Mouse (Mus musculus) spleen, embryonic (tissue): ENCODE results near the gene Ptcra.

Experiments
- CTCF ChIA-PET: fragments of 350-600 bp; sonication (Branson Sonifier 250); formaldehyde crosslinking; loops from one replicate; lab custom pipeline; 2022; lab: Charles Lee

Ptcra gene

DNA sequence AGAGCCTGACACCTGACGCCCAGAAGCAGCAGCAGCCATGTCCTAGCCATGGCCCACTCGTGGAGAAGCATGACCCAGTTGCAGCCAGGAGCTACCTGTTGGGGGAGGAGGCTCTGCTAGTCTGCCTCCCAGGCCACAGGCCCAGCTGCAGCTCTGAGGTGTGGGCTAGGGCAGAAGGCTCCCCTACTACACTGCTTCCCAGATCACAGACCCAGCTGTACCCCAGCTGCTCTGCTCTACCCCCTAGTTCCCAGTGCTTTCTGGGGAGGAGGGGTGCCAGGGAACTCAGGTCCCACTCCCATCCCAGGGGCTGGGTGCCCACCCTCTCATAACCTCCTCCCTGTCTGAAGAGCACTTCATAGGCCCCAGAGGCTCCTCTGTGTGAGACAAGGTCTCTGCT is at the start of gene Ptcra:
Gene Ptcra, minus strand, starts transcription at position 169 of the 400 bp plus-strand sequence.
- CTCF ChIA-PET = no interaction called here

DNA sequence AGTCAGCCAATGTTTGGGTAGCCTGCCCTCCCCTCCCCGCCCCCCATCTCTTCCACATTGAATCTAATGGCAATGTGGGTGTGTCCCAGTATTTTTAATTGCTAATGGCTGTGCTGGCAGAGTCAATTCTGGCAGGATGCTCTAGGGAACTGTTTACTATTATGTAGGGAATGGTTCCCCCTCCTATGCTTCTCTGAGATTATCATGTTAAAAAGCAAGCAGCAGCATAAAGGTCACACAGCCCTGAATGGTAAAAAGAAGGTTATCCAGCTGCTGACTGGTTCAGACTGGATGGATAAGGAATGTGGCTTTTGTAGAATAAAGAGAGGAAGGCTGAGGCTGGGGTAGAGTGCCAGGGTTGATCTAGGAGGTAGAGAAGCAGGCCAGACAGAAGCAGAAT is 48.9 kb upstream of the Ptcra start:
- CTCF ChIA-PET = interaction anchor here (0.7 kb wide), 1 partner anchor 81 kb away, joined by 4 read pairs; no protein-coding TSS in a partner anchor

DNA sequence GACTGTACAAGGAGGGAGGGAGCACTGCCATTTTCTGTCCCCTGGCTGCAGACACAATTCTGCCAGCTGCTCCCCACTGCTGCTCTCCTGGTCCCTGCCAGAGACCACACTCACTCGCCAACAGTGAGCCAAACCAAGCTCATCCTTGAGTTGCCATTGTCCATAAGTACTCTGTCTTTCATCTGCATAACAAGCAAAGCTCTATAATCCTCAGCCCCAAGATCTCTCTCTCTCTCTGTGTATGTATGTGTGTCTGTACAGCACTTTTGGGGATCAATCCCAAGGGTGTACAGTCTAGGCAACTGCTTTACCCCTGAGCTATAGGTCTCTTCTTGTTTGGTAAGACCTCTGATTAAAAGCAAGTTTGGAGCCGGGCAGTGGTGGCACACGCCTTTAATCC is 47.2 kb upstream of the Ptcra start:
- CTCF ChIA-PET = interaction anchor here (0.8 kb wide), 1 partner anchor 43 kb away, joined by 5 read pairs; no protein-coding TSS in a partner anchor

- CTCF ChIA-PET = interaction anchor here (0.6 kb wide), 1 partner anchor 80 kb away, joined by 3 read pairs; the partner anchor contains the start of gene Gnmt
Observed at GRCm38 (mm10) chr17:46809131-46809830, 45.8 kb upstream of the Ptcra start.

DNA sequence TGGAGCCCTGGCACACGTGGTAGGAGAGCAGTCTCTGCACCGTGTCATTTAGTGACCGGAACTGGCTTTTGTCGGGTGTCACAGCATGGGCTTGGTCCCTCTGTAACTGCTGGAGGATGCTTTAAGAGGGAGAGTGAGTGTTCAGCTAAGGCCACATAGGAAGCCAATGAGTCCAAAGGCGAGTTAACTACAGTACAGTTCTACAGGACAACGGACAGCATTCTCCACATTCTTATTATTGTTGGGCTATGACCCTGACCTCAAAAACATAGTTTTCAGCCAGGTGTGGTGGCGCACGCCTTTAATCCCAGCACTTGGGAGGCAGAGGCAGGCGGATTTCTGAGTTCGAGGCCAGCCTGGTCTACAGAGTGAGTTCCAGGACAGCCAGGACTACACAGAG is 44.9 kb upstream of the Ptcra start:
- CTCF ChIA-PET = no interaction called here

DNA sequence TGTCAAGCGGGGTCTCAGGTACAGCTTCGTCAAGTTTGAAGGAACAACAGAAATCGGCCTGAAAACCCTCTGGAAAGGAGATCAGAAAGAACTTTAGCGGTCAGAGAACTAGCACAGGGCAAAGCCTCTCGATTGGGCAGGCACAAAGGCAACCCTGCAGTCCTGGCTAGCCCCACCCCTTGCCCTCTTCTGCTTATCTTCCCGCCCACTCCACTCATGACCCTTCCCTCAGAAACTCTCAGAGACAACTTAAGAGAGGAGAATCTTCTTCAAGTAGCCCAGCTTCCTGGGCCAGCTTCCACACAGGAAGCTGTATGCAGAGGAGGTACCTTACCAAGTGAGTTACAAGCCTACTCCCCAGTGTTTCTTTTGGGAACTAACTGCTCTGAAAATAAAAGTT is 38.2 kb upstream of the Ptcra start:
- CTCF ChIA-PET = no interaction called here

DNA sequence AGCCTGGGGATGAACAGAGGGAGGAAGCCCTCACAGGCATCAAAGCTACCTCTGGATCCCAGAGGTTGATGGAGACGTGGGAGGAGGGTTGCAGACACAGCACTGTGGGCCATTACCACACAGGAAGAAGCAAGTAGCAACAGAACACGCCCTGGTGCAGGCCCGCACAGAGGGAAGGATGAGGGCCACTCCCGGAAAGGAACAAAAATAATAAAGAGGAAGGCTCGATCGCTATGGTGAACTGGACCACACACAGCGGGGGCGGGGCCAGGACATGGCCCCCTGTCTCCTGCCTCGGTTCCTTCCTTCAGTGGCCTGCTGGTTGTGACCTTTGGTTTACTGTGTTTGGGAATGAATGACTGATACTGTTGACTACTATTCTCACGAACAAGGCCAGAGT is 36.2 kb upstream of the Ptcra start:
- CTCF ChIA-PET = no interaction called here

DNA sequence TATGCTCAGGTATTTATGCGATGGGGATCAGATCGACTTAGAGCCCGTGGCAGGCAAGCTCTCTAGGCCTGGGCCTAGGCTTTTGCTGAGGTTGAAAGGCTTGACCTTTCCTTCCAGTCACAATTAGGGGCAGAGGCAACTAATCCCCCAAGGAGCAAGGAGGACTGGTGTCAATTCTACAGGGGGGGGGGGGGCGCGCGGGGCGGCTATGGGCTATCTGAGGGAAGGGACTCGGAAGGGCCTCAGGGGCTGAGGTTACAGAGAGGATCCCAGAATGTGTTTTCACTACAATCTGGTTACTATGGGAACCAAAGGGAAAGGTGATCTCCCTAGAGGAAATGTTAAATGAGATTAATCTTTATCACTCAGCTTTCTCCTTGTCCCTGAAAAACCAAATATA is 33.9 kb upstream of the Ptcra start:
- CTCF ChIA-PET = interaction anchor here (0.6 kb wide), 1 partner anchor 667 kb away, joined by 3 read pairs; no protein-coding TSS in a partner anchor

GRCm38 (mm10) chr17:46796743-46797142 is 33.2 kb upstream of the Ptcra start:
- CTCF ChIA-PET = interaction anchor here (0.6 to 0.7 kb wide), 3 partner anchors 30 to 293 kb away, joined by 3 to 5 read pairs (median 3); no protein-coding TSS in a partner anchor

- CTCF ChIA-PET = no interaction called here
Observed at GRCm38 (mm10) chr17:46792963-46793362, 29.5 kb upstream of the Ptcra start.

DNA sequence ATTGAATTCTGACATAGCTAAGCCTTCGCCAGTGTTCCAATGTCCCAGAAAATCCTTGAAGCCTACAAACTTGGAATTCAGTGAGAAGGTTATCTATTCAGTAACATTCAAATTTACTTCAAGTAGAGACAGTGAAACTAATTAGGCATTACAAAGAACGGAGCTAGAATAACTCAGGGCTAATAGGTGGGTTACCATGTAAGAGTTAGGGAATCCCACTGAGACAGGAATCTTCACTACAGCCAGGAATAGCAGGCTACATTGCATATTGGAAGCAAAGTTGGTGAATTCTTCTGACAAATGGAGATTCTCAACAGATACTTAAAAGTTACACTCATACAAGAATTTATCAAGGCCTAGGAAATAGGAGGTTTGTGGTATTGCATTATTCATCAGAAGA is 24.5 kb upstream of the Ptcra start:
- CTCF ChIA-PET = interaction anchor here (0.7 kb wide), 1 partner anchor 39 kb away, joined by 4 read pairs; no protein-coding TSS in a partner anchor

DNA sequence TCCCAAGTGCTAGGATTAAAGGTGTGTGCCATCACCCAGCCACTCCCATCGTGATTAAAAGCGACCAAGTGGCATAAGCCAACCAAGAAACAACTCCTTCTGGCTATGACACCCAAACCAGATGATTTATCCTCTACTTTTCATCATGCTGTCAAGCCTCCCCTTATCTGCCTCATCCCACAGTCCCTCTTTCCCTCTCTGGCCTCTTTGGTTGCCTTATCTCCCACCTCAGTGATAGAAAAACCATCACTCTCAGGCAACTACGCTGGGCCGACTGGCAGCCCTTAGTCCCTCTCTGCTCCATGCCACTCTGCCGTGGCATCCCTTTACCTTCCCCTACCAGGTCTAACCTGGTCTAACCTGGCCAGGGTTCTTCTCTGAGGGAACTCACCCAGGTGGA is 23.4 kb upstream of the Ptcra start:
- CTCF ChIA-PET = no interaction called here

GRCm38 (mm10) chr17:46783222-46783565 is 19.7 kb upstream of the Ptcra start:
- CTCF ChIA-PET = interaction anchor here (0.7 to 1.1 kb wide), 2 partner anchors 11 to 93 kb away, joined by 3 read pairs; partner anchors contain the start of gene 2310039H08Rik

- CTCF ChIA-PET = interaction anchor here (0.6 to 1.1 kb wide), 3 partner anchors 10 to 136 kb away, joined by 3 to 5 read pairs (median 3); partner anchors contain the start of genes 2310039H08Rik and Cnpy3
Observed at GRCm38 (mm10) chr17:46782341-46783221, 19.1 kb upstream of the Ptcra start, which contains the start of gene Rpl7l1. Gene Rpl7l1, minus strand, starts transcription at chr17:46782672.

DNA sequence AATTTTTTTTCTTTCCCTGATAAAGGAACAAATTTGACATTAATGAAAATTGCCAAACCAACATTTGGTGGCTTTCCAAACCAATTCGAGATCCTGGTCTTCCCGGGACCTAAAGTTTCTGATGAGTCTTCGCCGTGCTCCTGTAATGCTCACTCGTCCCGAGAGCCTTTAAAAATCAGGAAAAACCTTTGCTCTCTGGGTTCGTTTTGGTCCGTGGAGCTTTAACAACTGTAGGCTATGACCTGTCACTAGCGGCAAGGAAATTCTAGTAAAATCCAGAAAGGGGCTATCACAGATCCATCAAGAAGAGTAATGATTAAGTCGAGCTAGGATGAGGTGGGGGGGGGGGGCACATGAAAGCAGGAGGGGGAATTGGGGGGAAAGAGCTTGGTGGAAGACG is 18.4 kb upstream of the Ptcra start:
- CTCF ChIA-PET = interaction anchor here (0.6 to 0.9 kb wide), 2 partner anchors 30 to 135 kb away, joined by 3 to 5 read pairs; partner anchors contain the start of gene Cnpy3

DNA sequence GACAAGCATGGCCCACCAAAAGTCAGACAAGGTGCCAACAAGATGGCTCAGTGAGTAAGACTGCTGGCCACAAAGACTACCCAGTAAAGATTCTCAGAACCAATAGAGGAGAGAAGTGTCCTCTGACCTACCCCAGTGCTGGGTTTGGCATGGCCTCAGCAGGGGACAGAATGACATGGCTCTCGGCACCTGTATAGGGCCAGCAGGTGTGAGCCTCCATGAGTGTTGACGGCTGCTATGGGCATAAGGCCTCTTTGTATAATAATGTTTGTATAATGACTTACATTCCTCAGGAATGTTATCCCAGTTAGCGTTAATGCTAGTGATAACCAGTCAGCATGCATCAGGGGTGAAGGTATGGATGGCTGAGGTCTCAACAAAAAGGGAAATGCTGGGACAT is 12.6 kb upstream of the Ptcra start:
- CTCF ChIA-PET = interaction anchor here (0.5 kb wide), 1 partner anchor 18 kb away, joined by 5 read pairs; no protein-coding TSS in a partner anchor

GRCm38 (mm10) chr17:46775070-46775469 is 11.6 kb upstream of the Ptcra start:
- CTCF ChIA-PET = no interaction called here

- CTCF ChIA-PET = interaction anchor here (0.5 kb wide), 1 partner anchor 141 kb away, joined by 5 read pairs; no protein-coding TSS in a partner anchor
Observed at GRCm38 (mm10) chr17:46774131-46774472, 10.6 kb upstream of the Ptcra start.

- CTCF ChIA-PET = interaction anchor here (0.5 kb wide), 1 partner anchor 140 kb away, joined by 5 read pairs; no protein-coding TSS in a partner anchor
Observed at GRCm38 (mm10) chr17:46773278-46774130, 10.0 kb upstream of the Ptcra start.

DNA sequence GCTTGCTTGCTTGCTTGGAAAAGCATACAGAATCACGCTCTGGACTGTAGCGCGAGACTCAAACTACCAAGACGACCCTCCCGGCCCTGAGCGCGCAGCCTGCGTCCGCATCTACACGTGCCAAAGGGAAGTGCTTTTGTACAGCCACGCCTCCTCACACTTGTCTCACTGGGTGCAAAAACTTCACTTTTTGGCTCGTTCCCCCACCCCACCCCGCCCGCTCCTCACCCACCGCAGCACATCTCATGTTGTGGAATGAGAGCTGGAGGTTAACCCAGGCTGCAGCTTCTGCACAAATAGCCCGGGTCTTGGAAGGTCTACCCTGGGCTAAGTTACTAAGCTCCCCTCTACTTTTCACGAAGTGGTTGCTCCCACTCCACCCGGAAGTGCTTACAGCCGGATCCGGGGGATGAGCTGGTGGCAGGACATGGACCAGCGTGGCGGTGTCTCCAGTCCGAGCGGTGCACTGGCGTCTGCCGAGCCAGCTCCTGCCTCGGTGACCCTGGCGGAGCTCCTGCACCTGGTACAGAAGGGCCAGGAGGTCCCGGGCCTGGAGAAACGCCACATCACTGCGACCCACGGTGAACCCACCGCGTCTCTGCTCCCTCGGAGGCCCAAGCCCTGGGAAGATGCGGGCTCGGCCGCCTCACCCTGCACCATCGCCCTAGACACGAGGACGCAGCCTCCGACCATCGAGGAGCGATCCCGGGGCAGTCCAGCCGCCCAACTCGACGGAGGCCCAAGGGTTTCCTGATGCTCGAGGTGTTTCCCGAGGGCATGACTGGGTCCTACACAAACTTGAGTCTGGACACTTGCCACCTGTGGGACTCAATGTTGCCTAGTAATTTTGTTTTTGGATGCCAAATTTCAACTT is 9.1 kb upstream of the Ptcra start, which contains the start of gene 2310039H08Rik:
Gene 2310039H08Rik, plus strand, starts transcription at position 232 of the 874 bp plus-strand sequence.
- CTCF ChIA-PET = interaction anchor here (0.6 kb wide), 2 partner anchors 10 to 118 kb away, joined by 3 to 4 read pairs; partner anchors contain the start of genes Rpl7l1 and Tbcc
